Mouse (Mus musculus): ENCODE measurements around the gene Rapgef4. TPM values are rescaled to one million over a fixed set of nuclear protein-coding genes. Genes with fewer than 3 reads are reported as not detected.

Gene Rapgef4
- polyA plus RNA-seq, 1 experiment from 2014 or later, result 2.9 TPM

DNA sequence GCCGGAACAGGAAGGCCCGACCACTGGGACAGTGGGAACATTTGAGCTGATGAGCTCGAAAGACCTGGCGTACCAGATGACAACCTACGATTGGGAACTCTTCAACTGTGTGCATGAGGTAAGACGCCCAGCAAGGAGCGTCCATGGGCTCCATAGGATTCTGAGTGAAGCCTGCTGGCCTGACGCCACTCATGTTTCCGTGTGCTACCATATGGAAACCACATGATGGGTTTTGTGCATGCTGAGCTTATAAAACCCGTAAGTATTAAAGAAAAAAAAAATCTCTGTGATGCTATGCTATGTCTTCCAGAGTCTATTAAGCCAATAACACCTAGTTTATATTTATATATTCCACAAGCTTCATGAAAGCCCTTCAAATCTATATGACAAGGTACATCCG is 253.0 kb downstream of the Rapgef4 start:
- 88% methylated on average over 11 of the region's 11 CpGs for WGBS
- Histone ChIP-seq H3K27me3 (ENCODE audit: insufficient read depth, poor library complexity, severe bottlenecking) (peaks cover 4% of the 10 kb centered on the region; the same call in 1 of the 2 replicates), H3K27ac (no peak overlapping the region), H3K36me3 (no peaks in the 10 kb centered on the region), H3K4me1 (replicated peaks) (peaks cover 6% of the 10 kb centered on the region), H3K4me3 (no peak overlapping the region), H3K9me3 (no peaks in the 10 kb centered on the region)
- no peak for DNase-seq (ENCODE audit: low spot score)

DNA sequence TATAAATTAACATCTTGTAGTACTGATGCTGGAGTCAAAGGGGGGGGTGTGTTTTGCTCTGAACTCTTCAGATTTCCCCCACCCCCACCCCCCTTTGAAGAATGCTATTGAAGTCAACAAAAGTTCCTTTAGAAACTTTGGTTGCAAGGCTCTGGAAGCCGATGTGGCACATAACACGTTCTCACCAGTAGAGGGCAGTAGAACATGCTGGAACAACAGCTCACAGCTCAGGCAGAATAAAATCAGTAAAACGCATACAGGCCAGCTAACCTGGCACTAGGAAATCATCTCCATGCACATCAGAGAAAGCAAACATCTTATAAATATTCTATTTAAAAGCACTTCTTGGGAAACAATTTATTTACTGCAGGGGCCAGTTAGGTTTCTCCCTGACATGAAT is 253.9 kb downstream of the Rapgef4 start:
- peak; percentile 69 for DNase-seq (ENCODE audit: low spot score)
- H3K4me3 ChIP-seq, result no peak overlapping the region
- peaks cover 4% of the 10 kb centered on the region; the same call in 1 of the 2 replicates for H3K27me3 ChIP-seq (ENCODE audit: insufficient read depth, poor library complexity, severe bottlenecking)
- no peak overlapping the region for H3K27ac ChIP-seq
- H3K4me1 ChIP-seq (replicated peaks), result peaks cover 7% of the 10 kb centered on the region
- WGBS, result 0% methylated on average over 3 of the region's 3 CpGs
- H3K9me3 ChIP-seq, result no peaks in the 10 kb centered on the region
- no peaks in the 10 kb centered on the region for H3K36me3 ChIP-seq

DNA sequence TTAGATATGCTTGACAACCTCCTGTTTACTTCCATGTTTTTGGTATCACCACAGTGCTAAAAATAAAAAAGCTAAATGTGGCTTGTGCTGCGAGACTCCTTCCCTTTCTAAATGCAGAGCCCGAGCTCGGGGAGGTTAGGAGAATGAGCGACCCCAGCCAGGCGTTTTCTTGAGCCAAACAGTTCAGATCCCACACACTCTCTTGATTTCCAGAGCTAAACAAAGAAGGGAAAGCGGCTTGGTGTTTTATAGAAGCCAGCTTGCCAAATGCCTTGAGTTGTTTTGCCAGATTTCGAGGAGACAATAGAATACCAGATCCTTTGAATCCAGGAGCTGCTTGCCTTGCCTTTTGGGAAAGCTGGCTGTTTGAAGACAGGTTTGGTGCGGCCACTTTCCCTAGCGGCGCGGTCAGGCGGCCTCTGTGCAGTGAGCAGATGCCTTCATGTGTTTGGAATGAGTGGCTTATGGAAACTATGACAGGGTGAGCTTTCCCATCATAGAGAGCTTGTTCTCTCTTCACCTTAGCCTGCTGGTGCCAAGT is 254.4 kb downstream of the Rapgef4 start:
- Histone ChIP-seq H3K4me3 (no peak overlapping the region), H3K9me3 (no peaks in the 10 kb centered on the region)

DNA sequence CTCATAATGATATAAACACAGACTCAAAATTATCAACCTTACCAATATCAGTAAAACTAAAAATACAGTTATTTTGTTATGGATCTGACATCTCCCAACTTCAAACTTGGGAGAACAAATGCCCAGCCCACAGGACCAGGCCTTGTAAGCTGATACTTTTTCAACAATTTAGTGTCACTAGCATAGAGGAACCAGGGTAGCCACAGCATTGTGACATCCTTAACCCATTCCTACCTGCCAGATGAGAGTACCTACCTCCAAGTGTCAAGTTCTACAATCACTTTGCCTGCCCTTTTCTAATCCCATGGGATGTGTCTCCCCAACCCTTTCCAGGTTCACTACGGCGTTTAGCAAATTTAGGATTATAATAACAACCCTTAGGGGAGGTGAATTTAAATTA is 257.4 kb downstream of the Rapgef4 start:
- 88% methylated on average over 2 of the region's 2 CpGs for WGBS
- Histone ChIP-seq H3K9me3 (no peaks in the 10 kb centered on the region), H3K4me1 (replicated peaks) (peaks cover 36% of the 10 kb centered on the region), H3K27ac (no peak overlapping the region), H3K27me3 (ENCODE audit: insufficient read depth, poor library complexity, severe bottlenecking) (peaks cover 11% of the 10 kb centered on the region; the same call in 1 of the 2 replicates), H3K36me3 (no peaks in the 10 kb centered on the region), H3K4me3 (no peak overlapping the region)
- no peak for DNase-seq (ENCODE audit: low spot score)

More for the DNA sequence above, 254.4 kb downstream of the Rapgef4 start:
- peaks cover 4% of the 10 kb centered on the region; the same call in 1 of the 2 replicates for H3K27me3 ChIP-seq (ENCODE audit: insufficient read depth, poor library complexity, severe bottlenecking)
- no peaks in the 10 kb centered on the region for H3K36me3 ChIP-seq
- no peak for DNase-seq (ENCODE audit: low spot score)
- peak overlapping the region; percentile 25; the same call in 1 of the 2 replicates for H3K27ac ChIP-seq
- 62% methylated on average over 12 of the region's 12 CpGs for WGBS
- H3K4me1 ChIP-seq (replicated peaks), result peaks cover 12% of the 10 kb centered on the region

DNA sequence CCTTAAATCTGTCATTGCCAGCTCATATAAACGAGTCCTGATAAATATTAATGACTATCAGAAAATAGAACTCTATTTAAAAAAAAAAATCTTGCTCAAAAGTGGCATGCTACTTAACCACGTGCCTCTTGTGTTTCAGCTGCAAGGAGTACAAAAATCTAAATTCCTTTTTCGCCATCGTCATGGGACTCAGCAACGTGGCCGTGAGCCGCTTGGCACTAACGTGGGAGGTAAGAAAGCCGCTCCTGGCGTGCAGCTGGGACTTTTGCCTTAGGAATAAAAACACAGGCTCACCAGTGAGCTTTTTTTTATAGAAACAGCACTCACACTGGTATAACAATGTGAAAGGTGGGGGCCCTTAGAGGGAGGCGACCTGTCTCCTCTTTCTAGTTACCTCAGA is 257.9 kb downstream of the Rapgef4 start:
- Histone ChIP-seq H3K4me3 (no peak overlapping the region), H3K27me3 (ENCODE audit: insufficient read depth, poor library complexity, severe bottlenecking) (peaks cover 8% of the 10 kb centered on the region; the same call in 1 of the 2 replicates), H3K9me3 (no peaks in the 10 kb centered on the region), H3K36me3 (no peaks in the 10 kb centered on the region), H3K27ac (no peak overlapping the region), H3K4me1 (replicated peaks) (peaks cover 38% of the 10 kb centered on the region)
- 77% methylated on average over 11 of the region's 11 CpGs for WGBS
- no peak for DNase-seq (ENCODE audit: low spot score)

DNA sequence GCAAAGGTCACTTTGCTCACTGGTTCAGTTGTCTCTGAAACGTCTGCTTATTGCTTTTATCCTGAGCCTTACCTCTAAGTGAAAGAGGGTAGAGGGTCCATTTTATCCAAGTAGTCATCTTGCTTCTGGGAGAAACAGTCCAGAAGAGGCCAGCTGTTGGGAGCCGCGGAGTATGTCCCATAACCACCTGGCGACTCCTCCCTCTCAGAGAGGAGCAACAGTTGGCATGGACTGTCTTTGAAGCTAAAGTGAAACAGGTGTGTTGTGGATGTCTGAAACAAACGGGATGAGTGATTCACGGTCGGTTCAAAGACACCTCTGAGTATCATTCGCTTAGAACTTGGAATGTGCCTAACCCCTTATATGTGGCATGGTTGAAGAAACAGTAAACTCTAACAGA is 258.4 kb downstream of the Rapgef4 start:
- Histone ChIP-seq H3K27ac (no peak overlapping the region), H3K4me1 (replicated peaks) (peaks cover 38% of the 10 kb centered on the region), H3K27me3 (ENCODE audit: insufficient read depth, poor library complexity, severe bottlenecking) (peaks cover 6% of the 10 kb centered on the region; the same call in 1 of the 2 replicates), H3K4me3 (no peak overlapping the region), H3K36me3 (no peaks in the 10 kb centered on the region), H3K9me3 (no peaks in the 10 kb centered on the region)
- no peak for DNase-seq (ENCODE audit: low spot score)
- WGBS, result 93% methylated on average over 8 of the region's 8 CpGs

DNA sequence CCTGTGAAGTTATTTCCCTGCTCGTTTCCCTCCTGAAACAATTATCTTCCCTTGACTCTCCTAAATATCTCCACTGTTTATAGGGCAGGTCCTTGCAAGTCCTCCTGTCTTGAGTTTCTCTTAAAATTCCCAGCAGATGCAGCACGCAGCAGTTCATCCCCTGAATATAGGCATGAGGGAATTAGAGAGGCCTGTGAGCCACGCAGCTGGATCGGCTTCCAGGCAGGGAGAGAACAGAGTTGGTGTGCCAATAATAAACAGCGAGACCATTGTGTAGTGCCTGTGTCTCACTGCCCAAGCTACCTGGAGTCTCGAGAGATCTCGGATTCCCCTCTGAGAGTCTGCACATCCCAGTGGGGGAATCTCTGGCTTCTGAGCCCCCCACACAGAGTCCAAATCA is 259.0 kb downstream of the Rapgef4 start:
- Histone ChIP-seq H3K27me3 (ENCODE audit: insufficient read depth, poor library complexity, severe bottlenecking) (peaks cover 6% of the 10 kb centered on the region; the same call in 1 of the 2 replicates), H3K9me3 (no peaks in the 10 kb centered on the region), H3K4me1 (replicated peaks) (peaks cover 38% of the 10 kb centered on the region), H3K27ac (no peak overlapping the region), H3K36me3 (no peaks in the 10 kb centered on the region), H3K4me3 (no peak overlapping the region)
- WGBS, result 68% methylated on average over 7 of the region's 7 CpGs
- DNase-seq (ENCODE audit: low spot score), result no peak

DNA sequence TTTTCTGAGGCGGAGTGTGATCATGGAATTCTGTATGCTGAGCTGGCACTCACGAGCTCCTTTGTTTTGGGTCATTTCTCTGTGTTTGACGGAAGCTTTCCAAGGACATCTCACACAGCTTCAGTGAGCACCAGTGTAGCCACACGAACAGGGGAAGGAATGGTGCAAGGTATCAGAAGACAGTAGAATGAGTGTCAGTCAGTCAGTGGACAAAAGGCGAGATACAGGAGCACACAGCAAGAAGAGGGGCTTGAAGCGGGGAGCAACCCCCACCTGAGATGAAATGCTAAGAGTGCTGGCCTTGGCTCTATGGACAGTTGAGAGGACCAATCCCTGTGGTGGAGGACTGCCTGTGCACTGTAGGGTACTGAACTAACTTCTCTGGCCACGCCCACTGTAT is 259.7 kb downstream of the Rapgef4 start:
- no peak overlapping the region for H3K27ac ChIP-seq
- H3K9me3 ChIP-seq, result no peaks in the 10 kb centered on the region
- H3K4me3 ChIP-seq, result no peak overlapping the region
- 76% methylated on average over 7 of the region's 7 CpGs for whole genome bisulfite sequencing
- H3K27me3 ChIP-seq (ENCODE audit: insufficient read depth, poor library complexity, severe bottlenecking), result peaks cover 6% of the 10 kb centered on the region; the same call in 1 of the 2 replicates
- no peak for DNase-seq (ENCODE audit: low spot score)
- no peaks in the 10 kb centered on the region for H3K36me3 ChIP-seq
- peaks cover 33% of the 10 kb centered on the region for H3K4me1 ChIP-seq (replicated peaks)

DNA sequence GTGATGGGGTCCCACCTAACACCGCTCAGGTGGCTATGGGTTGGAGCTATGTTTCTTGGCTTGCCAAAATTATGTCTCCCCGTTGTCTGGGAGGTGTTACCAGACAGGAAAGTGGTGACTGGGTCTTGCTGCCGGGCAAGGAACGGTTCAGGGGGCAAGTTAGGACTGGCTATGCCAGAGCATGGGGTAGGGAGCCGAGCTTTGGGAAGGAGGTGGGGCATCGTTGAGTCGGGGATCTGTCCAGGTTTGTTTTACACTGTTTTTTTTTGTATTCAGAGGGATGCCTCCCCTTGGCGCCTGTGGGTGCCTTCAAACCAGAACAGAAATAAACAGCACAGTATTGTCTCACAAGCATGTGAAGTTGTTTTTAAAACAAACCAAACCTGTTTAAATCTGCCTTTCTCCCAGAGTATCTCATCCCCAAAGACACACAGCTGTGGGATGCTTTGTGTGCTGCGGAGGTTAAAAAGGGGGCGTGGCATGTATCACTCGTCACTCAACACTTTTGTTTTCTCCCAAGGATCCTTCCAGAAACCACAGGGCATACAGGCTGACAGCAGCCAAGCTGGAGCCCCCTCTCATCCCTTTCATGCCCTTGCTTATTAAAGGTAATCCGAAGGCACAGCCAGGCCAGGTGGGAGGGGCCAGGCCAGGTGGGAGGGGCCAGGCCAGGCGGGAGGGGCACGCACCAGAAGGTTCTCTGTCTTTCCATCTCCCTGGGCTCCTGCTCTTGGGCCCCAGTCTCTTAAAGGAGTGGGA is 260.9 kb downstream of the Rapgef4 start:
- no peak for DNase-seq (ENCODE audit: low spot score)
- Histone ChIP-seq H3K36me3 (no peaks in the 10 kb centered on the region), H3K9me3 (no peaks in the 10 kb centered on the region), H3K27ac (peak overlapping the region; percentile 53), H3K27me3 (ENCODE audit: insufficient read depth, poor library complexity, severe bottlenecking) (peaks cover 6% of the 10 kb centered on the region; the same call in 1 of the 2 replicates), H3K4me3 (peak overlapping the region; percentile 39), H3K4me1 (replicated peaks) (peaks cover 32% of the 10 kb centered on the region)
- WGBS, result 47% methylated on average over 14 of the region's 14 CpGs

DNA sequence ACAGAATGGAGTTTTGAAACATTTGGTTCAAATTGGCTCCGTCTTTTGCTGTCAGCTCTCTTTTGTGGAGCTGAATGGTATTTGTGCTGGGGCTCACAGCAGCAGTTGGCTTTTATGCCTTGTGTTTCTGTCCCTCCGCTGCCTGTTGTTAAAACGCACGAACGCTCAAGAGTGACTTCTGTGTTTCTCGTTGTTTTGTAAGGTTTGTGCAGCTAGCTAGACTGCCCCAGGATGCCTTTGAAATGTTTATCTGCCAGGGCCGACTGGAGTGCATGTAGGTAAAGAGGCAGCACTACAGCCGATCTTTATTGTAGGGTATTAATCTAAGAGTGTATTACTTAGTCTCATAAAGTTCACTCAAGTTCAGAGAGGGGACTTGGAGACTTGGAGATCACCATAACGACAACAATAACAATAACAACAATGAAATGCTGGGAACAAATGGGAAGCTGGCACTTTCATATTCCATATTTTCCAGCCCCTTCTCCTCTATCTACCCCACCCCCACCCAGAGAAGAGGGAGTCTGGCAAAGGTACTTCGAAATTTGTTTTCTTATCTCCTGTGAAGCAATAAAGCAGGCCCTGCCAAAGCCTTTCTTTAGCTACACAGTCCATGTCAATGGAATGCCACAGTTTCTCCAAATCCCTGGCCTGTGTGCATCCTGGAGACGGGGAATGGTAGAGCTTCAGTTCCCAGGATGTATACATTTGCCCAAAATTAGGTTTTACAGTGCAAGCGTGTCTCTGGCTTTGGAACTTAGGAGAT is 262.1 kb downstream of the Rapgef4 start:
- DNase-seq (ENCODE audit: low spot score), result no peak
- Histone ChIP-seq H3K36me3 (no peaks in the 10 kb centered on the region), H3K4me1 (replicated peaks) (peaks cover 32% of the 10 kb centered on the region), H3K9me3 (no peaks in the 10 kb centered on the region), H3K4me3 (no peak overlapping the region), H3K27me3 (ENCODE audit: insufficient read depth, poor library complexity, severe bottlenecking) (peaks cover 6% of the 10 kb centered on the region; the same call in 1 of the 2 replicates), H3K27ac (peak overlapping the region; percentile 50; the same call in 1 of the 2 replicates)
- WGBS, result 45% methylated on average over 12 of the region's 12 CpGs

DNA sequence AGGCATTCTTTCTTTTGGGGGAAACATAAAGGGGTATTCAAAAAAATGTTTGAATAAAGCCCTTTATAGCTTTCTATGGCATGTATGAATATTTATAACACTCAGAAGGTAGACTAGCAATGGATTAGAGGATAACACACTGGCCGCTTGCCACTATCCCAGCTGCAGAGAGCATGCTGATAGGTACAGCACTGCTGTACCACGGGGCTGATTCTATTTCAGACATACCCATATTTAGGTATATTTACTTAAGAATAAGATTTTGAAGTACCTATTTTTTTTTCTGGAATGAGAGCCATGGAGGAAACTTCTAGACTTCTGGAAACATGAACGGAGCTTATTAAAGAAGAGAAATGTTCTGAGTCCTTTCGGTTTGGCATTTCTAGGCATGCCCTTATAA is 264.6 kb downstream of the Rapgef4 start:
- H3K27me3 ChIP-seq (ENCODE audit: insufficient read depth, poor library complexity, severe bottlenecking), result 0 out of 2 replicates have a peak, but pooled peaks cover 6% of the 10 kb centered on the region
- peaks cover 25% of the 10 kb centered on the region for H3K4me1 ChIP-seq (replicated peaks)
- no peak overlapping the region for H3K27ac ChIP-seq
- no peak overlapping the region for H3K4me3 ChIP-seq
- H3K9me3 ChIP-seq, result no peaks in the 10 kb centered on the region
- H3K36me3 ChIP-seq, result no peaks in the 10 kb centered on the region
- WGBS, result 89% methylated on average over 4 of the region's 4 CpGs
- no peak for DNase-seq (ENCODE audit: low spot score)

DNA sequence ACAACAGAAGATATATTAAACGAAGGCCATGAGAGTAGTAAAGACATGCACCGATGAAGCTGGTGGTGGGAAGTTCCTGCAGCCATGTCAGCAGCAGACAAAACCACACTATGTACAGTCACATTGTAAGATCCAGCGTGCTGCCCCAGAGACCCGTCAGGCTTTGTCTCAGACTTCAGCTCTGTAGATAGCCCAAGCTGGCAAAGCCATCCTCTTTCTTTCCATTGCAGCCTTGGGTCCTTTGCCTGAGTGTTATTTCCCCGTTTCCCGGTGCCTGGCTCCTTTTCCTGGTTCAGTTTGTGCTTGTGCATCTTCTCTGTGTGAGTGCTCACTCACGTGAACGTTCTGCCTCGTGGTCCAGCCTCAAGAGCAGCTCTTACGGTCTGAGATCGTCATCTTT is 265.3 kb downstream of the Rapgef4 start:
- H3K4me3 ChIP-seq, result no peak overlapping the region
- no peaks in the 10 kb centered on the region for H3K9me3 ChIP-seq
- WGBS, result 91% methylated on average over 11 of the region's 11 CpGs
- H3K4me1 ChIP-seq (replicated peaks), result peaks cover 22% of the 10 kb centered on the region
- no peak for DNase-seq (ENCODE audit: low spot score)
- no peaks in the 10 kb centered on the region for H3K36me3 ChIP-seq
- H3K27ac ChIP-seq, result no peak overlapping the region
- 0 out of 2 replicates have a peak, but pooled peaks cover 6% of the 10 kb centered on the region for H3K27me3 ChIP-seq (ENCODE audit: insufficient read depth, poor library complexity, severe bottlenecking)

DNA sequence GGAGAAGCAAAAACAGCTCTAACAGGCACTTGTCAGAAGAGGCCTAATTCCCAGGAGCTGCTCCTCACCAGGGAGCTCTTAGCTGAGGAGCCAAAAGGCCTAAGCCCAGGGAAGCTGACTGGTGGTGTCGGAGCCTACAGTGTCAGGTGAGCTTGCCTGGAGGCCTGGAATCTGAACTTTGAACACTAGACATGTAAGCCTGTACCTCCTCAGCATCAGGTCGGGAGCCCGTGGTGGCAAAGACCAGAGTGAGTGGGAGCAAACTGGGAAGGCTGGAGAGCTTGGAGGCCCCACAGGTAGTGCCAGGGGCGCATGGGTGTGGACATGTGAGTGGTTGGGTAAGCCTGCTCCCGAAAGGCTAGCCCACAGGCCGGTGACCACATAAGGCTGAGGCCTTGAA is 266.8 kb downstream of the Rapgef4 start:
- no peak for DNase-seq (ENCODE audit: low spot score)
- Histone ChIP-seq H3K36me3 (no peaks in the 10 kb centered on the region), H3K9me3 (no peaks in the 10 kb centered on the region), H3K4me1 (replicated peaks) (peaks cover 13% of the 10 kb centered on the region), H3K27ac (no peak overlapping the region), H3K27me3 (ENCODE audit: insufficient read depth, poor library complexity, severe bottlenecking) (no peaks in the 10 kb centered on the region), H3K4me3 (no peak overlapping the region)
- 90% methylated on average over 6 of the region's 6 CpGs for WGBS
